Mouse (Mus musculus): ENCODE measurements at regions not wholly inside any gene's neighbourhood (a gene's known extent, or its start where the extent isn't known, plus 50 kb on each side); places are given as distances from the start of the nearest gene placed in this dataset.

- no peaks in the 10 kb centered on the region for H3K4me1 ChIP-seq (ENCODE audit: control insufficient read depth, insufficient read depth, insufficient read length, low read length)
- no peak overlapping the region for H3K27ac ChIP-seq (replicated peaks; ENCODE audit: low read depth, low read length)
These were observed 67.0 kb upstream of the Nkd1 start for GRCm38 (mm10) chr8:88454048-88454696.

GRCm38 (mm10) chr8:88454906-88455305 is 66.2 kb upstream of the Nkd1 start:
- no peak overlapping the region for H3K27ac ChIP-seq (replicated peaks; ENCODE audit: low read depth, low read length)
- no peaks in the 10 kb centered on the region for H3K4me1 ChIP-seq (ENCODE audit: control insufficient read depth, insufficient read depth, insufficient read length, low read length)
- H3K4me3 ChIP-seq (ENCODE audit: insufficient read depth, low read depth, low read length) = no peak overlapping the region

More at GRCm38 (mm10) chr8:88454048-88454696, 67.0 kb upstream of the Nkd1 start:
- peak overlapping the region; percentile 38 for H3K4me3 ChIP-seq (ENCODE audit: insufficient read depth, low read depth, low read length)

GRCm38 (mm10) chr8:88455434-88456020 is 65.6 kb upstream of the Nkd1 start:
- no peak overlapping the region for H3K4me3 ChIP-seq (ENCODE audit: insufficient read depth, low read depth, low read length)
- H3K4me1 ChIP-seq (ENCODE audit: control insufficient read depth, insufficient read depth, insufficient read length, low read length) = no peaks in the 10 kb centered on the region
- no peak overlapping the region for H3K27ac ChIP-seq (replicated peaks; ENCODE audit: low read depth, low read length)

GRCm38 (mm10) chr8:88459197-88459596 is 62.0 kb upstream of the Nkd1 start:
- Histone ChIP-seq H3K4me1 (ENCODE audit: control insufficient read depth, insufficient read depth, insufficient read length, low read length) (no peaks in the 10 kb centered on the region), H3K27ac (replicated peaks; ENCODE audit: low read depth, low read length) (no peak overlapping the region), H3K4me3 (ENCODE audit: insufficient read depth, low read depth, low read length) (no peak overlapping the region)

GRCm38 (mm10) chr8:88467756-88468155 is 53.4 kb upstream of the Nkd1 start:
- Histone ChIP-seq H3K4me1 (ENCODE audit: control insufficient read depth, insufficient read depth, insufficient read length, low read length) (no peaks in the 10 kb centered on the region), H3K27ac (replicated peaks; ENCODE audit: low read depth, low read length) (no peak overlapping the region), H3K4me3 (ENCODE audit: insufficient read depth, low read depth, low read length) (no peak overlapping the region)

GRCm38 (mm10) chr8:88470931-88471455 is 50.2 kb upstream of the Nkd1 start:
- H3K4me1 ChIP-seq (ENCODE audit: control insufficient read depth, insufficient read depth, insufficient read length, low read length) = no peaks in the 10 kb centered on the region
- no peak overlapping the region for H3K27ac ChIP-seq (replicated peaks; ENCODE audit: low read depth, low read length)
- no peak overlapping the region for H3K4me3 ChIP-seq (ENCODE audit: insufficient read depth, low read depth, low read length)
